Mouse (Mus musculus): ENCODE data around the gene Ube2g2. TPM values are rescaled to one million over a fixed set of nuclear protein-coding genes. Genes with fewer than 3 reads are reported as not detected.

Ube2g2 gene
- polyA plus RNA-seq, 1 experiment from 2014 or later, result 47.6 TPM

- no peak for DNase-seq (ENCODE audit: low spot score, missing footprints)
- Histone ChIP-seq H3K36me3 (ENCODE audit: control insufficient read depth, insufficient read depth, low read length) (peaks cover 25% of the 10 kb centered on the region), H3K27ac (ENCODE audit: low read depth, low read length) (no peak overlapping the region)
Observed at GRCm38 (mm10) chr10:77647461-77647860, 25.4 kb downstream of the Ube2g2 start.

GRCm38 (mm10) chr10:77647901-77648300, 25.8 kb downstream of the Ube2g2 start:
- Histone ChIP-seq H3K4me3 (ENCODE audit: low read depth, low read length) (no peak overlapping the region), H3K9ac (ENCODE audit: low read length) (no peak overlapping the region), H3K4me2 (no peak overlapping the region), H3K9me3 (ENCODE audit: control insufficient read depth, low read length) (no peaks in the 10 kb centered on the region), H3K27me3 (ENCODE audit: control insufficient read depth, insufficient read depth, low read length) (no peaks in the 10 kb centered on the region), H3K36me3 (ENCODE audit: control insufficient read depth, insufficient read depth, low read length) (peaks cover 25% of the 10 kb centered on the region), H3K27ac (ENCODE audit: low read depth, low read length) (no peak overlapping the region), H3K4me1 (ENCODE audit: control insufficient read depth, insufficient read depth, low read length) (no peaks in the 10 kb centered on the region)
- no peak for ATAC-seq (ENCODE audit: low FRiP score)
- WGBS, result 83% methylated on average over 8 of the region's 8 CpGs
- no peak for DNase-seq (ENCODE audit: low spot score, missing footprints)

More at GRCm38 (mm10) chr10:77647461-77647860, 25.4 kb downstream of the Ube2g2 start:
- no peaks in the 10 kb centered on the region for H3K27me3 ChIP-seq (ENCODE audit: control insufficient read depth, insufficient read depth, low read length)
- no peak overlapping the region for H3K4me3 ChIP-seq (ENCODE audit: low read depth, low read length)
- H3K9me3 ChIP-seq (ENCODE audit: control insufficient read depth, low read length), result no peaks in the 10 kb centered on the region
- no peaks in the 10 kb centered on the region for H3K4me1 ChIP-seq (ENCODE audit: control insufficient read depth, insufficient read depth, low read length)
- 85% methylated on average over 1 of the region's 1 CpGs for WGBS
- no peak for ATAC-seq (ENCODE audit: low FRiP score)
- H3K9ac ChIP-seq (ENCODE audit: low read length), result no peak overlapping the region
- no peak overlapping the region for H3K4me2 ChIP-seq

- DNase-seq (ENCODE audit: low spot score, missing footprints), result no peak
- H3K4me3 ChIP-seq (ENCODE audit: low read depth, low read length), result no peak overlapping the region
- no peaks in the 10 kb centered on the region for H3K4me1 ChIP-seq (ENCODE audit: control insufficient read depth, insufficient read depth, low read length)
- H3K9me3 ChIP-seq (ENCODE audit: control insufficient read depth, low read length), result no peaks in the 10 kb centered on the region
- H3K36me3 ChIP-seq (ENCODE audit: control insufficient read depth, insufficient read depth, low read length), result no peaks in the 10 kb centered on the region
- H3K27ac ChIP-seq (ENCODE audit: low read depth, low read length), result no peak overlapping the region
- 86% methylated on average over 9 of the region's 9 CpGs for WGBS
- no peak overlapping the region for H3K4me2 ChIP-seq
- H3K9ac ChIP-seq (ENCODE audit: low read length), result no peak overlapping the region
- H3K27me3 ChIP-seq (ENCODE audit: control insufficient read depth, insufficient read depth, low read length), result no peaks in the 10 kb centered on the region
- ATAC-seq (ENCODE audit: low FRiP score), result no peak
Observed at GRCm38 (mm10) chr10:77652046-77652445, 30.0 kb downstream of the Ube2g2 start.

- H3K4me1 ChIP-seq (ENCODE audit: control insufficient read depth, insufficient read depth, low read length), result no peaks in the 10 kb centered on the region
- DNase-seq (ENCODE audit: low spot score, missing footprints) (no peak), ATAC-seq (ENCODE audit: low FRiP score) (no peak)
- H3K36me3 ChIP-seq (ENCODE audit: control insufficient read depth, insufficient read depth, low read length), result no peaks in the 10 kb centered on the region
- 84% methylated on average over 15 of the region's 15 CpGs for WGBS
- no peak overlapping the region for H3K27ac ChIP-seq (ENCODE audit: low read depth, low read length)
- H3K4me2 ChIP-seq, result no peak overlapping the region
- H3K4me3 ChIP-seq (ENCODE audit: low read depth, low read length), result no peak overlapping the region
- H3K9ac ChIP-seq (ENCODE audit: low read length), result no peak overlapping the region
- H3K27me3 ChIP-seq (ENCODE audit: control insufficient read depth, insufficient read depth, low read length), result no peaks in the 10 kb centered on the region
- no peaks in the 10 kb centered on the region for H3K9me3 ChIP-seq (ENCODE audit: control insufficient read depth, low read length)
Observed at GRCm38 (mm10) chr10:77658286-77658994, 36.4 kb downstream of the Ube2g2 start.

- no peaks in the 10 kb centered on the region for H3K9me3 ChIP-seq (ENCODE audit: control insufficient read depth, low read length)
- H3K4me1 ChIP-seq (ENCODE audit: control insufficient read depth, insufficient read depth, low read length), result no peaks in the 10 kb centered on the region
- DNase-seq (ENCODE audit: low spot score, missing footprints) (no peak), ATAC-seq (ENCODE audit: low FRiP score) (no peak)
- H3K4me2 ChIP-seq, result no peak overlapping the region
- no peak overlapping the region for H3K27ac ChIP-seq (ENCODE audit: low read depth, low read length)
- H3K9ac ChIP-seq (ENCODE audit: low read length), result no peak overlapping the region
- 62% methylated on average over 43 of the region's 43 CpGs for WGBS
- no peak overlapping the region for H3K4me3 ChIP-seq (ENCODE audit: low read depth, low read length)
- H3K27me3 ChIP-seq (ENCODE audit: control insufficient read depth, insufficient read depth, low read length), result no peaks in the 10 kb centered on the region
- no peaks in the 10 kb centered on the region for H3K36me3 ChIP-seq (ENCODE audit: control insufficient read depth, insufficient read depth, low read length)
Observed at GRCm38 (mm10) chr10:77663949-77664665, 42.0 kb downstream of the Ube2g2 start.

GRCm38 (mm10) chr10:77666342-77666741, 44.3 kb downstream of the Ube2g2 start:
- ATAC-seq (ENCODE audit: low FRiP score) (no peak), DNase-seq (ENCODE audit: low spot score, missing footprints) (no peak)
- 89% methylated on average over 8 of the region's 8 CpGs for WGBS
- H3K36me3 ChIP-seq (ENCODE audit: control insufficient read depth, insufficient read depth, low read length), result no peaks in the 10 kb centered on the region
- no peaks in the 10 kb centered on the region for H3K27me3 ChIP-seq (ENCODE audit: control insufficient read depth, insufficient read depth, low read length)
- no peaks in the 10 kb centered on the region for H3K9me3 ChIP-seq (ENCODE audit: control insufficient read depth, low read length)
- no peak overlapping the region for H3K4me2 ChIP-seq
- H3K9ac ChIP-seq (ENCODE audit: low read length), result no peak overlapping the region
- no peaks in the 10 kb centered on the region for H3K4me1 ChIP-seq (ENCODE audit: control insufficient read depth, insufficient read depth, low read length)
- no peak overlapping the region for H3K27ac ChIP-seq (ENCODE audit: low read depth, low read length)
- H3K4me3 ChIP-seq (ENCODE audit: low read depth, low read length), result no peak overlapping the region

- no peak for ATAC-seq (ENCODE audit: low FRiP score)
- no peaks in the 10 kb centered on the region for H3K36me3 ChIP-seq (ENCODE audit: control insufficient read depth, insufficient read depth, low read length)
- H3K4me2 ChIP-seq, result no peak overlapping the region
- no peaks in the 10 kb centered on the region for H3K9me3 ChIP-seq (ENCODE audit: control insufficient read depth, low read length)
- no peak overlapping the region for H3K27ac ChIP-seq (ENCODE audit: low read depth, low read length)
- no peak overlapping the region for H3K4me3 ChIP-seq (ENCODE audit: low read depth, low read length)
- no peaks in the 10 kb centered on the region for H3K4me1 ChIP-seq (ENCODE audit: control insufficient read depth, insufficient read depth, low read length)
- DNase-seq (ENCODE audit: low spot score, missing footprints), result no peak
- WGBS, result 88% methylated on average over 4 of the region's 4 CpGs
- H3K9ac ChIP-seq (ENCODE audit: low read length), result no peak overlapping the region
- H3K27me3 ChIP-seq (ENCODE audit: control insufficient read depth, insufficient read depth, low read length), result no peaks in the 10 kb centered on the region
Observed at GRCm38 (mm10) chr10:77667402-77667801, 45.3 kb downstream of the Ube2g2 start.

- H3K4me3 ChIP-seq (ENCODE audit: low read depth, low read length), result no peak overlapping the region
- no peaks in the 10 kb centered on the region; the same call in 1 of the 2 replicates for H3K27me3 ChIP-seq (ENCODE audit: control insufficient read depth, insufficient read depth, low read length)
- no peaks in the 10 kb centered on the region for H3K9me3 ChIP-seq (ENCODE audit: control insufficient read depth, low read length)
- H3K4me2 ChIP-seq, result no peak overlapping the region
- H3K9ac ChIP-seq (ENCODE audit: low read length), result no peak overlapping the region
- H3K27ac ChIP-seq (ENCODE audit: low read depth, low read length), result no peak overlapping the region
- ATAC-seq (ENCODE audit: low FRiP score) (no peak), DNase-seq (ENCODE audit: low spot score, missing footprints) (no peak)
- WGBS, result 79% methylated on average over 4 of the region's 4 CpGs
- no peaks in the 10 kb centered on the region for H3K4me1 ChIP-seq (ENCODE audit: control insufficient read depth, insufficient read depth, low read length)
- no peaks in the 10 kb centered on the region for H3K36me3 ChIP-seq (ENCODE audit: control insufficient read depth, insufficient read depth, low read length)
Observed at GRCm38 (mm10) chr10:77670710-77671109, 48.6 kb downstream of the Ube2g2 start.

- Histone ChIP-seq H3K27me3 (ENCODE audit: control insufficient read depth, insufficient read depth, low read length) (peaks cover 2% of the 10 kb centered on the region; the same call in 1 of the 2 replicates), H3K27ac (ENCODE audit: low read depth, low read length) (no peak overlapping the region), H3K4me2 (no peak overlapping the region), H3K9me3 (ENCODE audit: control insufficient read depth, low read length) (no peaks in the 10 kb centered on the region), H3K4me3 (ENCODE audit: low read depth, low read length) (no peak overlapping the region), H3K4me1 (ENCODE audit: control insufficient read depth, insufficient read depth, low read length) (no peaks in the 10 kb centered on the region), H3K36me3 (ENCODE audit: control insufficient read depth, insufficient read depth, low read length) (no peaks in the 10 kb centered on the region), H3K9ac (ENCODE audit: low read length) (no peak overlapping the region)
- peak; percentile 51 for DNase-seq (ENCODE audit: low spot score, missing footprints)
- ATAC-seq (ENCODE audit: low FRiP score), result no peak
- 82% methylated on average over 4 of the region's 4 CpGs for WGBS
Observed at GRCm38 (mm10) chr10:77671519-77671918, 49.4 kb downstream of the Ube2g2 start.
